Mouse (Mus musculus) erythroblast, adult 5-6 weeks (primary cell): ENCODE measurements around the gene Shisa8. TPM values are rescaled to one million over a fixed set of nuclear protein-coding genes. Genes with fewer than 3 reads are reported as not detected.

Source experiments
- ATAC-seq: replicated peaks from 2 replicates; pipeline ENCODE4 v1.8.0; 2016; ENCODE audit warnings: moderate number of reproducible peaks, mild to moderate bottlenecking, moderate TSS enrichment, inconsistent platforms; ENCODE audit not compliant: poor library complexity, low FRiP score, severe bottlenecking
- total RNA-seq, 2 experiments: library from RNA; stranded (forward) in 1 of 2; stranded (reverse) in 1 of 2; fragments of 150-400 nt in 1 of 2; fragments of 200-764, 138-1000 nt in 1 of 2; gene quantifications; 2 replicates each; pipeline versions ENCODE4 v1.2.3 to v1.2.4; 2015 to 2017; ENCODE audit warnings: low replicate concordance in 2 of 2

Gene Shisa8
- total RNA-seq, 2 experiments from 2014 or later, result not detected

- ATAC-seq, result no peak
Observed at GRCm38 (mm10) chr15:82160731-82161640, 51.6 kb downstream of the Shisa8 start.

DNA sequence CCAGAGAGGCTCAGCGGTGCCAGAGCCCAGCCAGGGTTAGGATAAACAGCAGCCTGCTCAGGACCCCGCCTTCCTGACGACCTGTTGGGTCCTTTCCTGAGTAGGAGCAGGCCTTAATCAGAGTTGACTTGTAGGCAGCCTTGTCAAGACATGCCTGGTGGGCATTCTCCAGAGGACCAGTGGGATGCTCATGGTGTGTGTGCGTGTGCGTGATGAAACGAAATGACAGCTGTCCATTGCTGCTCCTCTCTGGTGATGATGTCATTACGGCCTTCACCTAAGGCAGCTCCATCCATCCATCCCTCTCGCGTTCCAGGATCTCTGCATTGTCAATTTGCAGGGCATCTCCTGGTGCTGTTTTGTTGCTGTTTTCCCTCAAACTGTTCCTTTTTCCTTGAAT is 53.1 kb downstream of the Shisa8 start:
- ATAC-seq, result no peak

DNA sequence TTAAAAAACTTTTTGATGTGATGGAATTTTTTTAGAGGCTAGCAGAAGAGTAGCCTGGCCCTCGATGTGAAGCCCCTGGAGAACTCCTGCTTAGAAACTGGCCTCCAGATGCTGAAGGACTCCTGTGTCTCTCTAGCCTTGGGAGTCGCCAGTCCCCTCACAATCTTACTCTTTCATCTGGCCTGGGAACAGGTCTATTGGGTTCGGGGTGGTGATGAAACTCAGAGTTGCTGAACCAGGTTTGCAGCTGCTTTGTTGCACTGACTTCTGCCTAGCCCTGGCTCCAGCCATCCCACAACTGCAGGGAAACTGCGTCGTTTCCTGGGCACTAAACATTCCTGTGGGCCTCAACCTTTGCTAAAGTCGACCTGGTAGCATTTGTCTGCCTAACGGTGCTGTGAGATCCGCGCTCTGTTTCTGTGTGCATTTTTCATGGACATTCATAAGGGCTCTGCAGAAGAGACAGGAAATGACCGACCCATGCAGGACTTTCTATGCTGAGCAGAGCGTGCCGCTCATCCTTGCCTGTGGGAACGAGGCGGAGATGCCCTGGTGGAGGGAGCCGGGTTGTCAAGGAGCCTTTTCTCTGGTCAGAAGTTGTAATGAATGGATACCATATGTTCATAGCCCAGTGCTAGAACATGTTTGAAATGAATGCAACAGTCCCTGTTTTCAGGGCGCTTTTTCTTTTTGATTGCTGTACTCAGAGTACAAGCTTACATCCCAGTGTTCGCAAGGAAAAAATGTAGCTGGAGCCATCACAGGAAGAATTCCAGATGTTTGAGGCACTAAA is 54.2 kb downstream of the Shisa8 start:
- ATAC-seq, result no peak

- no peak for ATAC-seq
Observed at GRCm38 (mm10) chr15:82156902-82157301, 55.7 kb downstream of the Shisa8 start.

DNA sequence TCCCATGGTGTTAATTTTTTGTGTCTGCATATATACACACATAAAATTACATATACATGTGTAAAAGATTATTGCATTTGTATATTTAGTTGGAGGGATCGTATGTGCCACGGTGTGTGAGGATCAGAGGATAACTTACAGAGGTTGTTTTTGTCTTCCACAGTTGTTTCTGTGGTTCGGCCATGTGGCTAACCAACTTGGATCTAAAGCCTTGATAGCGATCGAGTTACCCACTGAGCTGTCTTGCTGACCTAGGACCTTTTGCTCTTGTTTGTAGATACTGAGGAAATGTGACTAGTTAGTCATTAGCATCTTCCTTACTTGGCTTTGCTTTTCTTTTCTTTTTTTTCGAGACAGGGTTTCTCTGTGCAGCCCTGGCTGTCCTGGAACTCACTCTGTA is 56.3 kb downstream of the Shisa8 start:
- ATAC-seq, result no peak

Other genes starting within 250 kb of the Shisa8 start
- not detected in 2 replicates for gene 1700029P11Rik, start 232.3 kb downstream of the Shisa8 start, total RNA-seq (2015; ENCODE audit: low replicate concordance)
- gene 1700029P11Rik, start 232.3 kb downstream of the Shisa8 start, total RNA-seq (2017; ENCODE audit: low replicate concordance), result not detected in 2 replicates
- 17.6 and 41.7 TPM in 2 replicates for gene Xrcc6, start 225.0 kb downstream of the Shisa8 start, total RNA-seq (2015; ENCODE audit: low replicate concordance)
- 23.6 and 52.2 TPM in 2 replicates for gene Xrcc6, start 225.0 kb downstream of the Shisa8 start, total RNA-seq (2017; ENCODE audit: low replicate concordance)
- gene Desi1, start 179.0 kb downstream of the Shisa8 start, total RNA-seq (2015; ENCODE audit: low replicate concordance), result 12.5 and 27.0 TPM in 2 replicates
- 3.6 and 5.0 TPM in 2 replicates for gene Desi1, start 179.0 kb downstream of the Shisa8 start, total RNA-seq (2017; ENCODE audit: low replicate concordance)
- gene Snu13, start 165.2 kb downstream of the Shisa8 start, total RNA-seq (2015; ENCODE audit: low replicate concordance), result 23.2 and 29.7 TPM in 2 replicates
- 24.5 and 44.7 TPM in 2 replicates for gene Snu13, start 165.2 kb downstream of the Shisa8 start, total RNA-seq (2017; ENCODE audit: low replicate concordance)
- not detected in 2 replicates for gene 4930407I10Rik, start 153.7 kb downstream of the Shisa8 start, total RNA-seq (2015; ENCODE audit: low replicate concordance)
- gene 4930407I10Rik, start 153.7 kb downstream of the Shisa8 start, total RNA-seq (2017; ENCODE audit: low replicate concordance), result not detected in 2 replicates
- not detected in 2 replicates for gene Mei1, start 142.8 kb downstream of the Shisa8 start, total RNA-seq (2015; ENCODE audit: low replicate concordance)
- gene Mei1, start 142.8 kb downstream of the Shisa8 start, total RNA-seq (2017; ENCODE audit: low replicate concordance), result not detected in 2 replicates
- 0.63 TPM in 1 of 2 replicates, not detected in the other for gene Ccdc134, start 84.9 kb downstream of the Shisa8 start, total RNA-seq (2015; ENCODE audit: low replicate concordance)
- gene Ccdc134, start 84.9 kb downstream of the Shisa8 start, total RNA-seq (2017; ENCODE audit: low replicate concordance), result 4.1 and 5.0 TPM in 2 replicates
- gene Srebf2, start 65.6 kb downstream of the Shisa8 start, total RNA-seq (2015; ENCODE audit: low replicate concordance), result 9.0 and 12.5 TPM in 2 replicates
- 11.2 and 15.5 TPM in 2 replicates for gene Srebf2, start 65.6 kb downstream of the Shisa8 start, total RNA-seq (2017; ENCODE audit: low replicate concordance)
- 0.84 and 6.3 TPM in 2 replicates for gene Tnfrsf13c, start 11.6 kb upstream of the Shisa8 start, total RNA-seq (2015; ENCODE audit: low replicate concordance)
- gene Tnfrsf13c, start 11.6 kb upstream of the Shisa8 start, total RNA-seq (2017; ENCODE audit: low replicate concordance), result not detected in 2 replicates
- 10.7 and 11.0 TPM in 2 replicates for gene Cenpm, start 31.9 kb upstream of the Shisa8 start, total RNA-seq (2015; ENCODE audit: low replicate concordance)
- gene Cenpm, start 31.9 kb upstream of the Shisa8 start, total RNA-seq (2017; ENCODE audit: low replicate concordance), result 2.3 and 7.2 TPM in 2 replicates
- gene 1500009C09Rik, start 39.6 kb upstream of the Shisa8 start, total RNA-seq (2015; ENCODE audit: low replicate concordance), result not detected in 2 replicates
- not detected in 2 replicates for gene 1500009C09Rik, start 39.6 kb upstream of the Shisa8 start, total RNA-seq (2017; ENCODE audit: low replicate concordance)
- gene Sept3, start 62.1 kb upstream of the Shisa8 start, total RNA-seq (2015; ENCODE audit: low replicate concordance), result 2.3 TPM in 1 of 2 replicates, not detected in the other
- 0.09 TPM in 1 of 2 replicates, not detected in the other for gene Sept3, start 62.1 kb upstream of the Shisa8 start, total RNA-seq (2017; ENCODE audit: low replicate concordance)
- gene Wbp2nl, start 86.1 kb upstream of the Shisa8 start, total RNA-seq (2015; ENCODE audit: low replicate concordance), result not detected in 2 replicates
- not detected in 2 replicates for gene Wbp2nl, start 86.1 kb upstream of the Shisa8 start, total RNA-seq (2017; ENCODE audit: low replicate concordance)
- 49.5 and 74.2 TPM in 2 replicates for gene Naga, start 126.1 kb upstream of the Shisa8 start, total RNA-seq (2015; ENCODE audit: low replicate concordance)
- 22.7 and 56.3 TPM in 2 replicates for gene Naga, start 126.1 kb upstream of the Shisa8 start, total RNA-seq (2017; ENCODE audit: low replicate concordance)
- 22.7 and 44.9 TPM in 2 replicates for gene Pheta2, start 126.1 kb upstream of the Shisa8 start, total RNA-seq (2015; ENCODE audit: low replicate concordance)
- gene Pheta2, start 126.1 kb upstream of the Shisa8 start, total RNA-seq (2017; ENCODE audit: low replicate concordance), result 79.0 and 86.0 TPM in 2 replicates
- 91.5 and 150 TPM in 2 replicates for gene Smdt1, start 126.1 kb upstream of the Shisa8 start, total RNA-seq (2015; ENCODE audit: low replicate concordance)
- gene Smdt1, start 126.1 kb upstream of the Shisa8 start, total RNA-seq (2017; ENCODE audit: low replicate concordance), result 42.7 and 69.4 TPM in 2 replicates
- gene Ndufa6, start 141.5 kb upstream of the Shisa8 start, total RNA-seq (2015; ENCODE audit: low replicate concordance), result 34.2 and 88.6 TPM in 2 replicates
- gene Ndufa6, start 141.5 kb upstream of the Shisa8 start, total RNA-seq (2017; ENCODE audit: low replicate concordance), result 55.3 and 85.6 TPM in 2 replicates
- gene Cyp2d22, start 167.4 kb upstream of the Shisa8 start, total RNA-seq (2015; ENCODE audit: low replicate concordance), result not detected in 2 replicates
- 0.26 TPM in 1 of 2 replicates, not detected in the other for gene Cyp2d22, start 167.4 kb upstream of the Shisa8 start, total RNA-seq (2017; ENCODE audit: low replicate concordance)
- not detected in 2 replicates for gene Cyp2d11, start 181.2 kb upstream of the Shisa8 start, total RNA-seq (2015; ENCODE audit: low replicate concordance)
- gene Cyp2d11, start 181.2 kb upstream of the Shisa8 start, total RNA-seq (2017; ENCODE audit: low replicate concordance), result not detected in 2 replicates
- gene Cyp2d10, start 194.4 kb upstream of the Shisa8 start, total RNA-seq (2015; ENCODE audit: low replicate concordance), result not detected in 2 replicates
- gene Cyp2d10, start 194.4 kb upstream of the Shisa8 start, total RNA-seq (2017; ENCODE audit: low replicate concordance), result not detected in 2 replicates
- not detected in 2 replicates for gene Cyp2d9, start 220.6 kb upstream of the Shisa8 start, total RNA-seq (2015; ENCODE audit: low replicate concordance)
- not detected in 2 replicates for gene Cyp2d9, start 220.6 kb upstream of the Shisa8 start, total RNA-seq (2017; ENCODE audit: low replicate concordance)